Mouse (Mus musculus) hindbrain, embryonic 12.5 days (tissue): Measurements from ENCODE around the gene Scnn1g. TPM values are rescaled to one million over a fixed set of nuclear protein-coding genes. Genes with fewer than 3 reads are reported as not detected.

Experiments used
- ATAC-seq: fragments of 200-750 bp; cut with Nextera tagmentation; 2 replicates; pipeline ENCODE4 v1.8.0; 2017; ENCODE audit warnings: moderate TSS enrichment; ENCODE audit not compliant: low FRiP score
- H3K27ac ChIP-seq: fragments of 300-500 bp; sonication (generic); 2 replicates; pipeline ENCODE4 v1.5.1; 2016; ENCODE audit warnings: mild to moderate bottlenecking
- H3K27me3 ChIP-seq: fragments of 300-500 bp; sonication (generic); 2 replicates; pipeline ENCODE4 v1.6.1; 2016; ENCODE audit warnings: mild to moderate bottlenecking
- H3K36me3 ChIP-seq: fragments of 300-500 bp; sonication (generic); 2 replicates; pipeline ENCODE4 v1.6.1; 2016; ENCODE audit warnings: mild to moderate bottlenecking
- H3K4me1 ChIP-seq: fragments of 300-500 bp; sonication (generic); 2 replicates; pipeline ENCODE4 v1.6.1; 2016
- H3K4me2 ChIP-seq: fragments of 300-500 bp; sonication (generic); replicated peaks from 2 replicates; pipeline ENCODE4 v1.6.1; 2016; ENCODE audit warnings: mild to moderate bottlenecking
- H3K4me3 ChIP-seq: fragments of 300-500 bp; sonication (generic); 2 replicates; pipeline ENCODE4 v1.5.1; 2016; ENCODE audit warnings: mild to moderate bottlenecking
- H3K9ac ChIP-seq: fragments of 300-500 bp; sonication (generic); 2 replicates; pipeline ENCODE4 v1.6.1; 2016; ENCODE audit warnings: mild to moderate bottlenecking, moderate library complexity
- H3K9me3 ChIP-seq: fragments of 300-500 bp; sonication (generic); replicated peaks from 2 replicates; pipeline ENCODE4 v1.6.1; 2016; ENCODE audit warnings: mild to moderate bottlenecking
- WGBS: fragments of 180-500 bp; shearing (Covaris S2); methylation state at CpG from one replicate; pipeline ENCODE4 v1.1.7; 2016; 5-methylcytosine and 5-hydroxymethylcytosine counted together
- polyA plus RNA-seq: library from polyadenylated mRNA; unstranded; fragments of >200 nt; fragmentation: Nextera tagmentation; extraction: Ambion mirVana; gene quantifications from 2 replicates; pipeline ENCODE4 v1.2.1, GENCODE M21; 2016

Scnn1g gene
- polyA plus RNA-seq, result 0.10 and 0.12 TPM in 2 replicates

GRCm38 (mm10) chr7:121734171-121734831, at the start of gene Scnn1g:
Gene Scnn1g (plus strand): TSS chr7:121734479.
- ATAC-seq, result peak; percentile 88
- Histone ChIP-seq H3K9me3 (no peaks in the 10 kb centered on the region), H3K4me2 (peak within 1 kb of the TSS; percentile 65), H3K9ac (peak within 1 kb of the TSS; percentile 38), H3K4me1 (peaks cover 9% of the 10 kb centered on the region; the same call in 1 of the 2 replicates), H3K4me3 (peak within 1 kb of the TSS; percentile 32), H3K27me3 (peaks cover 37% of the 10 kb centered on the region), H3K27ac (no peak within 1 kb of the TSS), H3K36me3 (no peaks in the 10 kb centered on the region)
- under 1% methylated on average over 38 of the region's 38 CpGs for WGBS

GRCm38 (mm10) chr7:121685140-121685984, 48.9 kb upstream of the Scnn1g start:
- no peaks in the 10 kb centered on the region for H3K9me3 ChIP-seq
- no peak for ATAC-seq
- H3K4me3 ChIP-seq, result no peak overlapping the region
- H3K9ac ChIP-seq, result no peak overlapping the region
- WGBS, result 94% methylated on average over 5 of the region's 5 CpGs
- no peak overlapping the region for H3K4me2 ChIP-seq
- H3K4me1 ChIP-seq, result no peaks in the 10 kb centered on the region
- no peaks in the 10 kb centered on the region for H3K27me3 ChIP-seq
- no peak overlapping the region for H3K27ac ChIP-seq
- no peaks in the 10 kb centered on the region for H3K36me3 ChIP-seq

GRCm38 (mm10) chr7:121689338-121689737, 44.9 kb upstream of the Scnn1g start:
- ATAC-seq, result no peak

GRCm38 (mm10) chr7:121691803-121692202, 42.5 kb upstream of the Scnn1g start:
- Histone ChIP-seq H3K27ac (no peak overlapping the region), H3K9me3 (no peaks in the 10 kb centered on the region), H3K4me1 (no peaks in the 10 kb centered on the region), H3K27me3 (no peaks in the 10 kb centered on the region), H3K9ac (no peak overlapping the region), H3K4me3 (no peak overlapping the region), H3K36me3 (no peaks in the 10 kb centered on the region), H3K4me2 (no peak overlapping the region)
- no peak for ATAC-seq
- 81% methylated on average over 2 of the region's 2 CpGs for WGBS

More at GRCm38 (mm10) chr7:121689338-121689737, 44.9 kb upstream of the Scnn1g start:
- no peaks in the 10 kb centered on the region for H3K4me1 ChIP-seq
- H3K27ac ChIP-seq, result no peak overlapping the region
- no peaks in the 10 kb centered on the region for H3K27me3 ChIP-seq
- H3K36me3 ChIP-seq, result no peaks in the 10 kb centered on the region
- no peak overlapping the region for H3K9ac ChIP-seq
- no peaks in the 10 kb centered on the region for H3K9me3 ChIP-seq
- H3K4me3 ChIP-seq, result no peak overlapping the region
- no peak overlapping the region for H3K4me2 ChIP-seq

GRCm38 (mm10) chr7:121697170-121697569, 37.1 kb upstream of the Scnn1g start:
- no peak for ATAC-seq
- no peak overlapping the region for H3K4me2 ChIP-seq
- peaks cover 12% of the 10 kb centered on the region for H3K4me1 ChIP-seq
- H3K9ac ChIP-seq, result no peak overlapping the region
- no peaks in the 10 kb centered on the region for H3K9me3 ChIP-seq
- H3K27me3 ChIP-seq, result no peaks in the 10 kb centered on the region
- H3K36me3 ChIP-seq, result no peaks in the 10 kb centered on the region
- no peak overlapping the region for H3K4me3 ChIP-seq
- no peak overlapping the region for H3K27ac ChIP-seq

DNA sequence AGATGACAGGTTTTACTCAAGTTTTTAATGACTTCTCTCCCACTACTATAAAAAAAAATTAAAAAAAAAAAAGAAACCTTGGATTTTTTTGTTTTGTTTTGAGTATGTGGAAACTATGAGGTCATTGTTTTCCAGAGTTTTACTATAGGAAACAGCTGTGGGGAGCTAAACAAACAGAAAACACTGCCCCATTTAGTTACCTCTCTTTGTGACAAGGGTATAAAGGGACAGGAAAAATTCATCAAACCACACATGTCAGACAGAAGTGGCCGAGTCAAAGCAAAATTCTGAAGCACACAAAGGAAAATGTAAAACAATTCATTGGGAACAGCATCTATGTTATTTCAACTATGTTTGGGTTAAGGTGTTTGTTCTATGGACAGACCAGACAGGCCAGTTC, 36.7 kb upstream of the Scnn1g start:
- Histone ChIP-seq H3K9ac (no peak overlapping the region), H3K27ac (no peak overlapping the region), H3K27me3 (no peaks in the 10 kb centered on the region), H3K4me2 (no peak overlapping the region), H3K4me1 (peaks cover 14% of the 10 kb centered on the region), H3K4me3 (no peak overlapping the region), H3K36me3 (no peaks in the 10 kb centered on the region), H3K9me3 (no peaks in the 10 kb centered on the region)
- WGBS, result 54% methylated on average over 1 of the region's 1 CpGs
- no peak for ATAC-seq

DNA sequence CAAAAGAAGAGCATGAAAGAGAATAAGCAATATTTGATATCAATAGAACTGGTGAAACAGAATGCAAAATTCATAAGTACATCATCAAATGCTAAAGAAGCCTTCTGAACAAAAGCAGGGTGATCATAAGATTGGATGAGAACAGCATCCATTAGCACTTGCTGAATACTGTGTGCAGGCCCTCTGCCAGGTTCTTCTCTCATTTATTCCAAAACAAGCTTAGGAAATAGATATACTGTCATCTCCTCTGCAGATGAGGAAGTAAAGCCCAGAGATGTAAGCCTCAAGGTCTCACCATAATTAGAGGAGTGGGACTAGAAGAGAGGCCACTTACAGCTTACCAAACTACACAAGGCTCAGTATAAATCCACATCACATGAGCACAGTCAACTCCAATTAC, 35.1 kb upstream of the Scnn1g start:
- Histone ChIP-seq H3K36me3 (no peaks in the 10 kb centered on the region), H3K27me3 (no peaks in the 10 kb centered on the region), H3K9ac (no peak overlapping the region), H3K4me2 (no peak overlapping the region), H3K9me3 (no peaks in the 10 kb centered on the region), H3K4me1 (peaks cover 23% of the 10 kb centered on the region), H3K4me3 (no peak overlapping the region), H3K27ac (no peak overlapping the region)
- ATAC-seq, result no peak

GRCm38 (mm10) chr7:121700480-121700879, 33.8 kb upstream of the Scnn1g start:
- no peak for ATAC-seq
- Histone ChIP-seq H3K9me3 (no peaks in the 10 kb centered on the region), H3K27me3 (no peaks in the 10 kb centered on the region), H3K9ac (no peak overlapping the region), H3K4me1 (peaks cover 36% of the 10 kb centered on the region), H3K4me2 (no peak overlapping the region), H3K36me3 (no peaks in the 10 kb centered on the region), H3K4me3 (no peak overlapping the region), H3K27ac (no peak overlapping the region)
- WGBS, result 92% methylated on average over 3 of the region's 3 CpGs

DNA sequence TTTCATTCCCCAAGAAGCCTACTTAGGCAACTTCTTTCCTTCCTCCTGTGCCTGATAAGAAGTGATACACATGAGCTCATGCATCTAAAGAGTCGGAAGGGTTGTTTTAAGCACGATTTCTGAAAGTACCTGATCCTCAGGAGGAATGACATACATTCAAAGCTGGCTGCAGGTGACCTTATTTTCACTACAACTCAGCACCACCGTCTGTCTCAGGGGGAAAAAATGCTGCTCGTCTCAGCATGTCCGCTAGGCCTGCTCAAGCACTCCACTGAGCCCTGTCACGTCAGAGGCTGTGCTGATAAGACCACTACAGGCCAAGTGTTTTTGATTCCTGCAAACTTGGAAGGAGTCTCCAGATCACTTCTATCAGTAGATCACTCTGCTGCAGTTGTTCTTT, 32.3 kb upstream of the Scnn1g start:
- H3K4me1 ChIP-seq, result peaks cover 44% of the 10 kb centered on the region
- WGBS, result 68% methylated on average over 6 of the region's 6 CpGs
- H3K4me3 ChIP-seq, result no peak overlapping the region
- H3K9ac ChIP-seq, result no peak overlapping the region
- H3K9me3 ChIP-seq, result no peaks in the 10 kb centered on the region
- no peaks in the 10 kb centered on the region for H3K27me3 ChIP-seq
- H3K36me3 ChIP-seq, result no peaks in the 10 kb centered on the region
- no peak for ATAC-seq
- no peak overlapping the region for H3K4me2 ChIP-seq
- H3K27ac ChIP-seq, result no peak overlapping the region

- Histone ChIP-seq H3K27ac (no peak overlapping the region), H3K9me3 (no peaks in the 10 kb centered on the region), H3K36me3 (no peaks in the 10 kb centered on the region), H3K4me1 (peaks cover 37% of the 10 kb centered on the region), H3K9ac (no peak overlapping the region), H3K4me3 (no peak overlapping the region), H3K4me2 (peak overlapping the region; percentile 97), H3K27me3 (no peaks in the 10 kb centered on the region)
- 83% methylated on average over 2 of the region's 2 CpGs for WGBS
- ATAC-seq, result no peak
Measured at GRCm38 (mm10) chr7:121705051-121705450, 29.2 kb upstream of the Scnn1g start.

DNA sequence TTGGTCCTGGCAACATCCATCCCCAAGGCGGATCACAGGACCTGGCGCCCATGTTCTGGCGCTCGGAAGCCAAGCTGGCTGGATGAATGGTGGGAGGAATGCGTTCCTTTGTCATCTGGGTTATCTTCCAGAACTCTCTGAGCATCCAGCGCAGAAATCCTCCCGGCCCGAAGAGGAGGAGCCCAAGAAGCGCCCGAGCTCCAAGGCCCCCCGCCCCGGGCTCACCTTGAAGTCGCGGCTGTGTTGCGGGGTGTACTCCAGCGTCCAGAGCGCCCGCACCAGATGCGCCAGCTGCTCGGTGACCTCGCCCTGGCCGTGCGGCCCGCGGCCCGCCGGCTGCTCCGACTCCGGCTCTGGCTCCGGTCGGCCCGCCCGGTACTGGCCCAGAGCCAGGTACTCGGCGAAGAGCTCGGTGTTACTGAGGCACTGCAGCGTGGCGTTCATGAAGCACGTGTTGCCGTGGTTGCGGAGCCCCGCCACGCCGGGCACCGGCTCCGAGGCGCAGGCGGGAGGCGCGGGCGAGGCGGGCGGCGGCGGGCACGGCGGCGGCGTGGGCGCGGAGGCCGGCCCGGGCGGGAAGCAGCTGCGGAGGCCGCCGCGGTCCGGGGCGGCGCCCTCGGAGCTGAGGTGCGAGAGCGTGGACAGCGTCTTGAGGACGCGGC, 27.7 kb upstream of the Scnn1g start:
- H3K4me3 ChIP-seq, result peak overlapping the region; percentile 90
- ATAC-seq, result peak; percentile 44
- H3K9me3 ChIP-seq, result no peaks in the 10 kb centered on the region
- H3K27ac ChIP-seq, result peak overlapping the region; percentile 95
- no peaks in the 10 kb centered on the region for H3K27me3 ChIP-seq
- peak overlapping the region; percentile 97 for H3K4me2 ChIP-seq
- WGBS, result under 1% methylated on average over 58 of the region's 77 CpGs
- no peaks in the 10 kb centered on the region for H3K36me3 ChIP-seq
- H3K4me1 ChIP-seq, result peaks cover 37% of the 10 kb centered on the region
- peak overlapping the region; percentile 90 for H3K9ac ChIP-seq

DNA sequence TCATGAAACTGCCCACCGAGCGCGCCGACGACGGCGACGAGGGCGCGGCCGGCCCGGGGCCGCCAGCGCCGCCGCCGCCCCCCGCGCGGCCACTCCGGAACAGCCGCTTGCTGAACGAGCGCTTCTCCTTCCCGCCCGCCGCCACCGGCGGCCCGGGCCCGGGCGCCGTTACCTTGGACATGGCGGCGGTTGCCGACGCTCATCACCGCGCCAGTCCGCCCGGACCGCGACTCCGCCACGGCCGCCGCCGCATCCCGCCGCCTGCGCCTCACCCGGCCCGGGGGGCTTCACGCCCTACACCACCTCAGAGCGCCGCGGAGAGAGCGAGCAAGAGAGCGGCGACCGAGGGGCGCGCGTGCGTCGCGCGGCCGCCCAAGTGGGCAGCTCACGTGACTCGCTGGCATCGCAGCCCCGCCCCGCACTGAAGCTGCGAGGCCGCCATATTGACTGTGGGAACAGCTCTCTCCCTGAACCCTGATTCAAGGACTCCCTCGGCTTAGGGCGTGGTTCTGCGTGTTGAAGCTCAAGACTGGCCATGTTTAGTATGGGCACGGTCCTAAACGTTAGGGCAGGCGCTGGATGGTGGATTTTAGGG, 27.1 kb upstream of the Scnn1g start, which contains the start of gene Usp31:
Usp31 (minus strand) TSS at position 181 of the 595 bp plus-strand sequence.
- Histone ChIP-seq H3K4me2 (peak within 1 kb of the TSS; percentile 97), H3K9ac (peak within 1 kb of the TSS; percentile 90), H3K27me3 (no peaks in the 10 kb centered on the region), H3K36me3 (no peaks in the 10 kb centered on the region), H3K27ac (peak within 1 kb of the TSS; percentile 95), H3K4me3 (peak within 1 kb of the TSS; percentile 90), H3K9me3 (no peaks in the 10 kb centered on the region), H3K4me1 (peaks cover 32% of the 10 kb centered on the region)
- ATAC-seq, result peak; percentile 99
- WGBS, result under 1% methylated on average over 71 of the region's 82 CpGs
